Mouse (Mus musculus) lung, embryonic 14.5 days (tissue): ENCODE results near the gene Ap5b1. TPM values are rescaled to one million over a fixed set of nuclear protein-coding genes. Genes with fewer than 3 reads are reported as not detected.

Source experiments
- ATAC-seq: fragments of 200-750 bp; cut with Nextera tagmentation; 2 replicates; pipeline ENCODE4 v1.8.0; 2017; ENCODE audit warnings: mild to moderate bottlenecking, moderate TSS enrichment, moderate library complexity; ENCODE audit not compliant: insufficient read depth
- DNase-seq: peaks from one replicate; pipeline ENCODE4 v3.0.0-alpha.2; 2015
- H3K27ac ChIP-seq: fragments of 300-500 bp; sonication (generic); 2 replicates; pipeline ENCODE4 v1.5.1; 2014; ENCODE audit warnings: low read depth, mild to moderate bottlenecking, moderate library complexity
- H3K27me3 ChIP-seq: fragments of 300-500 bp; sonication (generic); 2 replicates; pipeline ENCODE4 v1.6.1; 2014; ENCODE audit warnings: low read length, control low read depth; ENCODE audit not compliant: insufficient read depth
- H3K36me3 ChIP-seq: fragments of 300-500 bp; sonication (generic); 2 replicates; pipeline ENCODE4 v1.6.1; 2014; ENCODE audit warnings: control low read depth; ENCODE audit not compliant: insufficient read depth
- H3K4me1 ChIP-seq: fragments of 300-500 bp; sonication (generic); 2 replicates; pipeline ENCODE4 v1.6.1; 2014; ENCODE audit warnings: antibody characterized with exemption, control low read depth; ENCODE audit not compliant: insufficient read depth
- H3K4me2 ChIP-seq: fragments of 300-500 bp; sonication (generic); 2 replicates; pipeline ENCODE4 v1.6.1; 2014; ENCODE audit warnings: mild to moderate bottlenecking
- H3K4me3 ChIP-seq: fragments of 300-500 bp; sonication (generic); 2 replicates; pipeline ENCODE4 v1.5.1; 2014; ENCODE audit warnings: low read depth, low read length
- H3K9ac ChIP-seq: fragments of 300-500 bp; sonication (generic); 2 replicates; pipeline ENCODE4 v1.6.1; 2014
- H3K9me3 ChIP-seq: fragments of 300-500 bp; sonication (generic); 2 replicates; pipeline ENCODE4 v1.6.1; 2016; ENCODE audit warnings: low read depth, low read length, control low read depth
- CTCF ChIP-seq: IDR thresholded peaks from 2 replicates; pipeline ENCODE4 v1.5.1; 2016; ENCODE audit warnings: antibody characterized with exemption, low read depth
- WGBS: fragments of 180-500 bp; shearing (Covaris S2); extraction: QIAGEN DNeasy Blood & Tissue Kit; methylation state at CpG from one replicate; pipeline ENCODE4 v1.1.7; 2014; 5-methylcytosine and 5-hydroxymethylcytosine counted together
- polyA plus RNA-seq: library from polyadenylated mRNA; unstranded; fragments of >200 nt; fragmentation: Nextera tagmentation; extraction: Ambion mirVana; gene quantifications from 2 replicates; pipeline ENCODE4 v1.2.1, GENCODE M21; 2014

Gene Ap5b1
- polyA plus RNA-seq, 1 experiment from 2014 or later: 3.7 TPM

DNA sequence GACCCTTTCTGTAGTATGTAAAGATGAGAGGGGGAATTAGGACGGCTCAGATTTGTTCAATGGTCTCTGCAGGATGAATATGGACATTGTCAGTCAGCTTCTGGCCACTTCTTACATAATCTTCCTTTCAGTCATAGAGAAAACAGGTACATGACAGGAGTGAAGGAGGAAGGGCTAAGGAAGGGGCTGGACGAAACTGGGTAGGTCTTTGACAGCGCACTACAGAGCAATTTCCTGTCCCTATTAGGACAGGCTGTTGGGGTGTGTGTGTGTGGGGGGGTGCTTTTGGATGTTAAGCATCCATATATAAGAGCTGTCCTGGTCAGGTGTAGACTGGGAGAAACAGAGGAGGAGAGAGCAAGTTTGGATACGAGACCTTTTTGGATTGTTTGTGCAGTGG is 31.4 kb downstream of the Ap5b1 start:
- Histone ChIP-seq H3K9ac (no peak overlapping the region), H3K27me3 (no peaks in the 10 kb centered on the region), H3K27ac (no peak overlapping the region), H3K4me2 (no peak overlapping the region), H3K36me3 (peaks cover 15% of the 10 kb centered on the region), H3K4me1 (peaks cover 11% of the 10 kb centered on the region; the same call in 1 of the 2 replicates), H3K9me3 (no peaks in the 10 kb centered on the region), H3K4me3 (no peak overlapping the region)
- no peak for DNase-seq
- TF ChIP-seq CTCF: no peak
- ATAC-seq: no peak
- 72% methylated on average over 4 of the region's 4 CpGs for WGBS

DNA sequence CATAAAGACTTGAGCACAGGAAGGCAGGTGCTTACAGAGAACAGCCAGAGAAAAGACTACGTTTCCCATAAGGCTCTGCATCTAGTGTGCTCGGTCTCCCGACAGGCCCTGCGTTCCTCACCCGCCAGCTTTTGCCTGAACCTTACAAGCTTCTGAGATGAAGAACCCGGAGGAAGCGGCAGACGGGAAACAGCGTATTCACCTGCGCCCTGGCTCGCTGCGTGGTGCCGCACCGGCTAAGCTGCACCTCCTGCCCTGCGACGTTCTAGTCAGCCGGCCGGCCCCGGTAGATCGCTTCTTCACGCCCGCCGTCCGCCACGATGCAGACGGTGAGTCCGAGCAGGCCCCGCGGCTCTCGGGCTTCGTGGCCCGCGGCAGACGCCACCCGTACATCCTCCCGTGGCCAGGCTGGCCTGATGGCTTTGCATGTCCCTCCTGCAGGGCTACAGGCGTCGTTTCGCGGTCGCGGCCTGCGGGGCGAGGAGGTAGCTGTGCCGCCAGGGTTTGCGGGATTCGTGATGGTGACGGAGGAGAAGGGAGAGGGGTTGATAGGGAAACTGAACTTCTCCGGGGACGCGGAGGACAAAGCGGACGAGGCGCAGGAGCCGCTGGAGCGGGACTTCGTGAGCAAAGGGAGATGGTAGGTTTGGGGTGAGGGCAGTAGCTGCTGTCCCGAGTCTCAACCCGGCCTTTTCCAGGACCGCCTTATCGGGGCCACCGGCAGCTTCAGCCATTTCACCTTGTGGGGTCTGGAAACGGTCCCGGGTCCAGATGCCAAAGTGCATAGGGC is 34.1 kb downstream of the Ap5b1 start, which contains the start of gene Rnaseh2c:
Rnaseh2c (plus strand) TSS at position 122 of the 790 bp plus-strand sequence.
- Histone ChIP-seq H3K36me3 (peaks cover 42% of the 10 kb centered on the region), H3K27ac (peak within 1 kb of the TSS; percentile 88), H3K9me3 (no peaks in the 10 kb centered on the region), H3K4me3 (peak within 1 kb of the TSS; percentile 91), H3K27me3 (no peaks in the 10 kb centered on the region), H3K4me2 (peak within 1 kb of the TSS; percentile 94), H3K4me1 (peaks cover 11% of the 10 kb centered on the region; the same call in 1 of the 2 replicates), H3K9ac (peak within 1 kb of the TSS; percentile 95)
- under 1% methylated on average over 64 of the region's 64 CpGs for WGBS
- DNase-seq: peak; percentile 90
- peak; percentile 87 for ATAC-seq
- TF ChIP-seq CTCF: no peak

DNA sequence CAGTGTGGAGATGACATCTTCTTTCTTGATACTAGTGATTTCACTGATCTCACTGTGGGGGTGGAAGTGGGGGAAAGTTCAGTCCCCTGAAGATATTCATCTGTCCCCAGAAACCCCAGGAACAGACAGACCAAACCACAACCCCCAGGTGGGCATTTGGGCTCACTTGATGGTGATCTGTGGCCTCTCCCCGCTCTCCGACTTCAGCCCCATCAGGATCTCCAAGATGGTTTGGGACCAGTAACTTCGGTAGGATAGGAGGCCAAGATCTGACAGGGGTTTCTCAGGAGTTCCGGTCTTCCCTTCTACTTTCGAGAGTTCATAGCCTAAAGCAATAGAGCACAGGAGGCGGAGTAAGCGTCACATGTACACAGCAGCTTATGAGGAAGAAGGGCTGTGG is 35.8 kb downstream of the Ap5b1 start:
- WGBS: 90% methylated on average over 7 of the region's 7 CpGs
- no peak for DNase-seq
- no peak for TF ChIP-seq CTCF
- no peak for ATAC-seq
- Histone ChIP-seq H3K4me3 (no peak overlapping the region), H3K9ac (no peak overlapping the region), H3K9me3 (no peaks in the 10 kb centered on the region), H3K4me1 (peaks cover 12% of the 10 kb centered on the region; the same call in 1 of the 2 replicates), H3K36me3 (peaks cover 59% of the 10 kb centered on the region), H3K4me2 (no peak overlapping the region), H3K27ac (no peak overlapping the region), H3K27me3 (no peaks in the 10 kb centered on the region)

DNA sequence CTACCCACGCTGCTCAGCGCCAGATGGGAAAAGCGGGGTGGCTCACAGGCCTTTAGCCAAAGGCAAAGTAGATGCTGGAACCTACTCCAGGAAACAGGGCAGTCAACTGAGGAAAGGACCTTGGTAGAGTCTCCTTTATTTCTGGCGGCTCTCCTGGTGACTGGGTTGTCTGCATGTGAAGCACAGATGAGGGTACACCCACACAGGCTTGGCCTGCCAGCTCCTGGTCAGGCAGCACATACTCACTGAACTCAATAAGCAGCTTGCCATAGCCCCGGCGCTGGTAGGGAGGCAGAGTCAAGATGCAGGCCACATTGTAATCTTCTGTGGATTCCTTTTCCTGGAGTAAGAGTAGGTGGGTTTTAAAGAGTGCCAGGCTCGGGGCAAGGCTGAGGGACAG is 37.3 kb downstream of the Ap5b1 start:
- ATAC-seq (no peak), DNase-seq (no peak)
- Histone ChIP-seq H3K4me2 (no peak overlapping the region), H3K36me3 (peaks cover 62% of the 10 kb centered on the region), H3K9ac (no peak overlapping the region), H3K9me3 (no peaks in the 10 kb centered on the region), H3K27me3 (no peaks in the 10 kb centered on the region), H3K27ac (no peak overlapping the region), H3K4me1 (peaks cover 17% of the 10 kb centered on the region; the same call in 1 of the 2 replicates), H3K4me3 (no peak overlapping the region)
- WGBS: 91% methylated on average over 7 of the region's 7 CpGs
- TF ChIP-seq CTCF: no peak

DNA sequence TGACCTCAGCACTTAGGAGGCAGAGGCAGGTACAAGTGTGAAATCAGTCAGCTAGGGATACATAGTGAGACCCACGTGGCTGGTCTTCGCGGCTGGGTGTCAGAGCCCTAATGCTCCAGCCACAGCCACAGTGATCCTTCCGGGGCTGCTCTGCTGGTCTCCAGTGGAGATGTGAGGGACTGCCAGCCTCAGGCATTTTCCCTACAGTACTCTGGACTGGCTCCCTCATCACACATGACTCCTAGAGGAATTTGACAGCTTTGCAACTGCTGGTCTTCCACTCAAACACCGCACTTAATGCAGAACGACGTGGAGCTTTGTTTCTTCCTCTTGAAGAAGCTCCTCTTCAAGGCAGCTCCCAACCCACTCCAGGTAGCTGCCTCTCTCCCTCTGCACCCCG is 38.4 kb downstream of the Ap5b1 start:
- ATAC-seq (no peak), DNase-seq (no peak)
- Histone ChIP-seq H3K4me3 (no peak overlapping the region), H3K4me2 (no peak overlapping the region), H3K4me1 (peaks cover 17% of the 10 kb centered on the region; the same call in 1 of the 2 replicates), H3K9me3 (no peaks in the 10 kb centered on the region), H3K27me3 (no peaks in the 10 kb centered on the region), H3K9ac (no peak overlapping the region), H3K27ac (no peak overlapping the region), H3K36me3 (peaks cover 62% of the 10 kb centered on the region)
- TF ChIP-seq CTCF: peak; percentile 7; the same call in 1 of the 2 replicates
- 82% methylated on average over 8 of the region's 8 CpGs for WGBS

DNA sequence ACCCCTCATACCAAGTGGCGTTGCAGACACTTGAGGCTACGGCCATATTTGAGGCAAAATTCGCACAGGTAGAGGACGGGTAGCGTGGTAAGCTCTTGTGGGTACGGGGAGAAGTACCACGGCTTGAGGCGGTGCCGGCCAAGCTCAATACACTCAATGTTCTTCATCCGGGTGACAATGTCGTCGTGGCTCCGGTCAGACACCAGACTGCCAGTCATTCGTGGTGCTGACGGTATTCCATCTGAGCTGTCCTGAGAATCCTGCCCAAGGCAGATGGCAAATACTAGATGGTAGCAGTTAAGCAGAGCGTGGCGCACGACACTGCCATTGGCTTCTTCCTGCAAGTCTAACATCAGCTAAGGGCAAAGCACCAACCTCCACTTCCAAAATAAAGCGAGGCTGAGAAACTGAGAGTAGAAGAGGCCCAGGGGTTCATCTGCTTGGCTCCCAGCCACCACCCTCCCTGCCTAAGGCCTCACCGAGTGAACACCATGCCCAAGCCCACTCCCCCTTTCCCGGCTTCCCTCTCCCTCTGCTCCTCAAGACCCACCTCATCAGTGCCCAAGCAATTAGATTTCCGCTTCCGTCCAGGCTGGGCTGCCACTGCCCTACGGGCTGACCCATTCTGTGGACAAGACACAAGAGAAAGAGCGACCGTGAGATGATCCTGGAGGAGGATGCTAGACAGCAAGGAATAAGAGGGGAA is 40.0 kb downstream of the Ap5b1 start:
- DNase-seq (no peak), ATAC-seq (no peak)
- no peak overlapping the region for H3K4me3 ChIP-seq
- H3K4me1 ChIP-seq: peaks cover 12% of the 10 kb centered on the region; the same call in 1 of the 2 replicates
- H3K27ac ChIP-seq: no peak overlapping the region
- H3K9me3 ChIP-seq: no peaks in the 10 kb centered on the region
- no peaks in the 10 kb centered on the region for H3K27me3 ChIP-seq
- no peak overlapping the region for H3K9ac ChIP-seq
- no peak for TF ChIP-seq CTCF
- 94% methylated on average over 26 of the region's 26 CpGs for WGBS
- no peak overlapping the region; the same call in 1 of the 2 replicates for H3K4me2 ChIP-seq
- peaks cover 61% of the 10 kb centered on the region for H3K36me3 ChIP-seq

DNA sequence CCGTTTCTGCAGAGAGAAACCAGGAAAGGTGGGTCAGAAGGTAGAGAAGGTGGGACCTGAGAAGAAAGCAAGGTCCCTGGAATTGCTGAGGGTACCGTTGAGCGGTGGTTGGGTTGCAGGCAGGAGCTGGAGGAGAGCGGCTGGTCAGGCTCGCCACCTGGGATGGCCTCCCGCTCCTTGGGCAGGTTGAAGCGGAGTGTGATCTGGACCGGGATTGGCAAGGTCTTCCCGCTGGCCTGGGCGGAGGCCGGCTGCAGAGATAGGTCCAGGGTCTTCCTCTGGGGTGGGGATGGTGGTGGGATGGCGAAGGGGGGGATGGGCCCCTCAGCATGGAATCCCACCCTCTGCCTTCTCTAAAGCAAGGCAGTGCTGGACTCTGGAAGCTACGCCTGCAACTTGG is 40.9 kb downstream of the Ap5b1 start:
- Histone ChIP-seq H3K27me3 (no peaks in the 10 kb centered on the region), H3K36me3 (peaks cover 52% of the 10 kb centered on the region), H3K27ac (no peak overlapping the region), H3K4me1 (peaks cover 6% of the 10 kb centered on the region; the same call in 1 of the 2 replicates), H3K9ac (0 out of 2 replicates have a peak overlapping the region, but pooled peaks have one; percentile 11), H3K4me3 (peak overlapping the region; percentile 68), H3K4me2 (peak overlapping the region; percentile 66), H3K9me3 (no peaks in the 10 kb centered on the region)
- ATAC-seq: no peak
- DNase-seq: no peak
- no peak for TF ChIP-seq CTCF
- WGBS: 96% methylated on average over 13 of the region's 13 CpGs
